Mouse (Mus musculus): ENCODE results near the gene Eci2. TPM values are rescaled to one million over a fixed set of nuclear protein-coding genes. Genes with fewer than 3 reads are reported as not detected.

The Eci2 gene
- total and polyA plus RNA-seq, 3 experiments, result 74.8 to 81.1 TPM; not detected in 1

GRCm38 (mm10) chr13:34993983-34994811 is 32.7 kb downstream of the Eci2 start:
- DNase-seq (ENCODE audit: low read depth, low spot score), result peak; percentile 99
- H3K79me2 ChIP-seq (ENCODE audit: control insufficient read depth, insufficient read depth, low read length, poor library complexity), result peaks cover 4% of the 10 kb centered on the region
- peak overlapping the region; percentile 68 to 92 for H3K4me3 ChIP-seq (ENCODE audit: control insufficient read depth in 1 of 2, insufficient read depth in 1 of 2, low read depth in 2 of 2, low read length in 2 of 2)
- peaks cover 0 to 35% of the 10 kb centered on the region in 2 experiments; a peak in 2 of 4 replicates for H3K36me3 ChIP-seq (ENCODE audit: control insufficient read depth in 1 of 2, insufficient read depth in 2 of 2, low read length in 2 of 2)
- peak overlapping the region; percentile 71 for H3K27ac ChIP-seq (ENCODE audit: control insufficient read depth, low read depth, low read length)
- H3K27me3 ChIP-seq (ENCODE audit: control insufficient read depth in 1 of 2, insufficient read depth in 2 of 2, low read length in 2 of 2), result no peaks in the 10 kb centered on the region
- H3K9ac ChIP-seq (ENCODE audit: control insufficient read depth, low read depth, low read length, poor library complexity, severe bottlenecking), result peak overlapping the region; percentile 91
- H3K4me1 ChIP-seq (ENCODE audit: control insufficient read depth in 1 of 2, insufficient read depth in 2 of 2, low read length in 2 of 2), result peaks cover 17 to 20% of the 10 kb centered on the region in 2 experiments
- H3K9me3 ChIP-seq (replicated peaks; ENCODE audit: insufficient read depth, low read length), result no peaks in the 10 kb centered on the region
- TF ChIP-seq CTCF (IDR thresholded peaks at IDR 0.05 in 2 of 3, conservative IDR thresholded peaks at IDR 0.05 in 1 of 3; ENCODE audit: control insufficient read depth in 1 of 3, insufficient read depth in 1 of 3, low read depth in 2 of 3, low read length in 3 of 3, poor library complexity in 1 of 3, severe bottlenecking in 1 of 3) (no peak), CHD2 (IDR thresholded peaks at IDR 0.05; ENCODE audit: low read length) (peak; percentile 55; the same call in 1 of the 2 replicates), MEF2A (IDR thresholded peaks at IDR 0.05; ENCODE audit: extremely low read depth, insufficient replicate concordance, low read depth, low read length, poor library complexity, severe bottlenecking) (no peak), GATA1 (IDR thresholded peaks at IDR 0.05; ENCODE audit: low read depth, low read length) (no peak), NRF1 (IDR thresholded peaks at IDR 0.05; ENCODE audit: insufficient read depth, low read depth, low read length, poor library complexity, severe bottlenecking) (no peak), POLR2A (IDR thresholded peaks at IDR 0.05; ENCODE audit: control insufficient read depth in 1 of 2, insufficient read depth in 1 of 2, low read depth in 1 of 2, low read length in 2 of 2, poor library complexity in 1 of 2) (peak; percentile 66 to 74; a peak in 2 of 4 replicates), BHLHE40 (IDR thresholded peaks at IDR 0.05; ENCODE audit: borderline replicate concordance, low read depth, low read length) (0 out of 2 replicates have a peak, but pooled peaks have one; percentile 9), TAL1 (IDR thresholded peaks at IDR 0.05; ENCODE audit: low read length) (no peak), E2F4 (IDR thresholded peaks at IDR 0.05; ENCODE audit: borderline replicate concordance, low read depth, low read length) (no peak), MYC (IDR thresholded peaks at IDR 0.05; ENCODE audit: low read depth, low read length) (no peak), SMC3 (IDR thresholded peaks at IDR 0.05; ENCODE audit: low read depth, low read length) (no peak), USF1 (IDR thresholded peaks at IDR 0.05; ENCODE audit: low read depth, low read length) (no peak), TBP (IDR thresholded peaks at IDR 0.05; ENCODE audit: low read depth, low read length) (0 out of 2 replicates have a peak, but pooled peaks have one; percentile 37), TCF12 (IDR thresholded peaks at IDR 0.05; ENCODE audit: low read depth, low read length) (peak; percentile 58; the same call in 1 of the 2 replicates), USF2 (IDR thresholded peaks at IDR 0.05; ENCODE audit: borderline replicate concordance in 1 of 2, insufficient read depth in 1 of 2, low read depth in 1 of 2, low read length in 2 of 2) (no peak), ZMIZ1 (IDR thresholded peaks at IDR 0.05; ENCODE audit: low read depth, low read length) (no peak), RAD21 (IDR thresholded peaks at IDR 0.05; ENCODE audit: low read depth, low read length) (no peak), ZKSCAN1 (IDR thresholded peaks at IDR 0.05; ENCODE audit: low read depth, low read length) (no peak), UBTF (IDR thresholded peaks at IDR 0.05; ENCODE audit: borderline replicate concordance, insufficient read depth, low read depth, low read length) (0 out of 2 replicates have a peak, but pooled peaks have one; percentile 29), ZC3H11A (IDR thresholded peaks at IDR 0.05; ENCODE audit: low read depth, low read length) (no peak), SIN3A (IDR thresholded peaks at IDR 0.05; ENCODE audit: low read length) (peak; percentile 60), EP300 (IDR thresholded peaks at IDR 0.05; ENCODE audit: low read depth in 1 of 2, low read length in 2 of 2) (0 out of 4 replicates have a peak, but pooled peaks of 1 of the 2 experiments have one; percentile 13), JUND (IDR thresholded peaks at IDR 0.05; ENCODE audit: low read depth, low read length) (no peak), ELF1 (IDR thresholded peaks at IDR 0.05; ENCODE audit: low read depth, low read length) (no peak), ETS1 (IDR thresholded peaks at IDR 0.05; ENCODE audit: low read depth, low read length) (0 out of 2 replicates have a peak, but pooled peaks have one; percentile 7), MAZ (IDR thresholded peaks at IDR 0.05; ENCODE audit: low read depth, low read length) (peak; percentile 47; the same call in 1 of the 2 replicates), MYB (IDR thresholded peaks at IDR 0.05; ENCODE audit: low read depth, low read length) (no peak), CHD1 (IDR thresholded peaks at IDR 0.05; ENCODE audit: low read depth, low read length) (0 out of 2 replicates have a peak, but pooled peaks have one; percentile 0), POLR2AphosphoS2 (IDR thresholded peaks at IDR 0.05; ENCODE audit: low read length) (0 out of 2 replicates have a peak, but pooled peaks have one; percentile 33), MXI1 (IDR thresholded peaks at IDR 0.05; ENCODE audit: low read depth, low read length) (peak; percentile 3; the same call in 1 of the 2 replicates), RCOR1 (IDR thresholded peaks at IDR 0.05; ENCODE audit: low read depth, low read length) (peak; percentile 17; the same call in 1 of the 2 replicates), NELFE (IDR thresholded peaks at IDR 0.05; ENCODE audit: low read depth, low read length) (peak; percentile 68), POLR2AphosphoS5 (IDR thresholded peaks at IDR 0.05; ENCODE audit: borderline replicate concordance, low read depth, low read length) (no peak), MAFK (IDR thresholded peaks at IDR 0.05; ENCODE audit: borderline replicate concordance, low read depth, low read length) (no peak; the same call in 1 of the 2 replicates)
